Mouse (Mus musculus): Measurements from ENCODE around the gene Hexa. TPM values are rescaled to one million over a fixed set of nuclear protein-coding genes. Genes with fewer than 3 reads are reported as not detected.

The Hexa gene
- total and polyA plus RNA-seq, 3 experiments: 37.1 to 65.8 (median 38.0) TPM

GRCm38 (mm10) chr9:59577844-59578504, 38.6 kb downstream of the Hexa start, which contains the start of gene Celf6:
Celf6 (plus strand) TSS chr9:59577917.
- no peaks in the 10 kb centered on the region for H3K36me3 ChIP-seq (replicated peaks in 1 of 2; ENCODE audit: control insufficient read depth in 1 of 2, insufficient read depth in 1 of 2, low read length in 1 of 2)
- TF ChIP-seq SIN3A (IDR thresholded peaks at IDR 0.05; ENCODE audit: low read length): peak; percentile 73; the same call in 1 of the 2 replicates
- TF ChIP-seq MXI1 (IDR thresholded peaks at IDR 0.05; ENCODE audit: low read depth, low read length): peak; percentile 95
- no peak for TF ChIP-seq PAX5 (IDR thresholded peaks at IDR 0.05; ENCODE audit: low read length)
- no peak for TF ChIP-seq KAT2A (IDR thresholded peaks at IDR 0.05; ENCODE audit: insufficient replicate concordance, low read length)
- TF ChIP-seq MAX (IDR thresholded peaks at IDR 0.05; ENCODE audit: low read length): peak; percentile 36; the same call in 1 of the 2 replicates
- in situ Hi-C loops (cut with MboI; ENCODE audit: low pct_ligation_motif_present, low pct_unique_long_range_greater_than_20kb, low sequenced_read_pairs) (no loop called here), dilution Hi-C loops (cut with MboI; ENCODE audit: extremely low pct_ligation_motif_present, extremely low pct_unique_long_range_greater_than_20kb, low sequenced_read_pairs) (no loop called here)
- peak; percentile 88 for DNase-seq (ENCODE audit: extremely low read depth)
- peaks cover 68% of the 10 kb centered on the region for H3K27me3 ChIP-seq (replicated peaks)
- H3K9ac ChIP-seq (ENCODE audit: insufficient read depth, low read depth): peak within 1 kb of the TSS; percentile 1; the same call in 1 of the 2 replicates
- no peak within 1 kb of the TSS for H3K27ac ChIP-seq (ENCODE audit: insufficient read depth, low read depth)
- no peaks in the 10 kb centered on the region for H3K79me2 ChIP-seq (replicated peaks; ENCODE audit: control insufficient read depth, extremely low read depth, insufficient read depth, poor library complexity, severe bottlenecking)
- peak within 1 kb of the TSS in 2 of 3 experiments; percentile 34 to 63 for H3K4me3 ChIP-seq (replicated peaks in 1 of 3; ENCODE audit: low read depth in 2 of 3, low read length in 2 of 3, poor library complexity in 1 of 3)
- H3K4me1 ChIP-seq (ENCODE audit: control insufficient read depth in 1 of 2, insufficient read depth in 2 of 2): peaks cover 5 to 10% of the 10 kb centered on the region in 2 experiments
- no peaks in the 10 kb centered on the region for H3K9me3 ChIP-seq (replicated peaks; ENCODE audit: low read length)
- peak within 1 kb of the TSS; percentile 83 for H3K4me2 ChIP-seq (ENCODE audit: insufficient read depth, low read depth, poor library complexity, severe bottlenecking)

- TF ChIP-seq PAX5 (IDR thresholded peaks at IDR 0.05; ENCODE audit: low read length): no peak
- TF ChIP-seq MAX (IDR thresholded peaks at IDR 0.05; ENCODE audit: low read length): no peak
- H3K9ac ChIP-seq (ENCODE audit: insufficient read depth, low read depth): no peak overlapping the region
- in situ Hi-C loops (cut with MboI; ENCODE audit: low pct_ligation_motif_present, low pct_unique_long_range_greater_than_20kb, low sequenced_read_pairs): no loop called here
- no peaks in the 10 kb centered on the region for H3K36me3 ChIP-seq (replicated peaks in 1 of 2; ENCODE audit: control insufficient read depth in 1 of 2, insufficient read depth in 1 of 2, low read length in 1 of 2)
- DNase-seq (ENCODE audit: extremely low read depth): no peak
- H3K27me3 ChIP-seq (replicated peaks): peaks cover 71% of the 10 kb centered on the region
- H3K4me2 ChIP-seq (ENCODE audit: insufficient read depth, low read depth, poor library complexity, severe bottlenecking): peak overlapping the region; percentile 83
- dilution Hi-C loops (cut with MboI; ENCODE audit: extremely low pct_ligation_motif_present, extremely low pct_unique_long_range_greater_than_20kb, low sequenced_read_pairs): no loop called here
- no peaks in the 10 kb centered on the region for H3K79me2 ChIP-seq (replicated peaks; ENCODE audit: control insufficient read depth, extremely low read depth, insufficient read depth, poor library complexity, severe bottlenecking)
- no peaks in the 10 kb centered on the region for H3K9me3 ChIP-seq (replicated peaks; ENCODE audit: low read length)
- peak overlapping the region in 2 of 3 experiments; percentile 34 to 63 for H3K4me3 ChIP-seq (replicated peaks in 1 of 3; ENCODE audit: low read depth in 2 of 3, low read length in 2 of 3, poor library complexity in 1 of 3)
- H3K4me1 ChIP-seq (ENCODE audit: control insufficient read depth in 1 of 2, insufficient read depth in 2 of 2): peaks cover 5 to 10% of the 10 kb centered on the region in 2 experiments
- H3K27ac ChIP-seq (ENCODE audit: insufficient read depth, low read depth): no peak overlapping the region
Measured at GRCm38 (mm10) chr9:59578505-59578867, 39.1 kb downstream of the Hexa start.

- no peaks in the 10 kb centered on the region for H3K9me3 ChIP-seq (replicated peaks; ENCODE audit: low read length)
- dilution Hi-C loops (cut with MboI; ENCODE audit: extremely low pct_ligation_motif_present, extremely low pct_unique_long_range_greater_than_20kb, low sequenced_read_pairs) (no loop called here), in situ Hi-C loops (cut with MboI; ENCODE audit: low pct_ligation_motif_present, low pct_unique_long_range_greater_than_20kb, low sequenced_read_pairs) (no loop called here)
- H3K4me1 ChIP-seq (ENCODE audit: control insufficient read depth in 1 of 2, insufficient read depth in 2 of 2): peaks cover 2 to 4% of the 10 kb centered on the region in 2 experiments; a peak in 2 of 4 replicates
- H3K4me3 ChIP-seq (replicated peaks in 1 of 3; ENCODE audit: low read depth in 2 of 3, low read length in 2 of 3, poor library complexity in 1 of 3): no peak overlapping the region
- no peaks in the 10 kb centered on the region for H3K79me2 ChIP-seq (replicated peaks; ENCODE audit: control insufficient read depth, extremely low read depth, insufficient read depth, poor library complexity, severe bottlenecking)
- no peak overlapping the region; the same call in 1 of the 2 replicates for H3K9ac ChIP-seq (ENCODE audit: insufficient read depth, low read depth)
- H3K4me2 ChIP-seq (ENCODE audit: insufficient read depth, low read depth, poor library complexity, severe bottlenecking): peak overlapping the region; percentile 29
- no peaks in the 10 kb centered on the region for H3K36me3 ChIP-seq (replicated peaks in 1 of 2; ENCODE audit: control insufficient read depth in 1 of 2, insufficient read depth in 1 of 2, low read length in 1 of 2)
- no peak for TF ChIP-seq USF2 (conservative IDR thresholded peaks at IDR 0.05; ENCODE audit: low read depth, low read length)
- peak; percentile 49 to 91 for TF ChIP-seq CTCF (conservative IDR thresholded peaks at IDR 0.05 in 1 of 2, IDR thresholded peaks at IDR 0.05 in 1 of 2; ENCODE audit: low read depth in 2 of 2, low read length in 2 of 2)
- TF ChIP-seq SIN3A (IDR thresholded peaks at IDR 0.05; ENCODE audit: low read length): 0 out of 2 replicates have a peak, but pooled peaks have one; percentile 17
- TF ChIP-seq HCFC1 (IDR thresholded peaks at IDR 0.05; ENCODE audit: low read depth, low read length): no peak
- peak; percentile 22; the same call in 1 of the 2 replicates for TF ChIP-seq TCF12 (IDR thresholded peaks at IDR 0.05; ENCODE audit: low read depth, low read length)
- TF ChIP-seq POLR2A (IDR thresholded peaks at IDR 0.05; ENCODE audit: low read depth, low read length): no peak
- no peak for TF ChIP-seq PAX5 (IDR thresholded peaks at IDR 0.05; ENCODE audit: low read length)
- peak; percentile 76 for TF ChIP-seq RAD21 (IDR thresholded peaks at IDR 0.05; ENCODE audit: low read depth, low read length)
- TF ChIP-seq SMC3 (IDR thresholded peaks at IDR 0.05; ENCODE audit: low read depth, low read length): peak; percentile 83
- no peak for TF ChIP-seq RCOR1 (conservative IDR thresholded peaks at IDR 0.05; ENCODE audit: low read depth, low read length)
- no peak overlapping the region for H3K27ac ChIP-seq (ENCODE audit: insufficient read depth, low read depth)
- peaks cover 70% of the 10 kb centered on the region for H3K27me3 ChIP-seq (replicated peaks)
- DNase-seq (ENCODE audit: extremely low read depth): peak; percentile 66
Measured at GRCm38 (mm10) chr9:59584871-59585308, 45.5 kb downstream of the Hexa start.

All from CH12.LX (cell line).